Mouse (Mus musculus): Measurements from ENCODE around the gene Lmf1.

Lmf1 gene

GRCm38 (mm10) chr17:25578920-25579319, at the start of gene Lmf1:
TSS of gene Lmf1 (plus strand) at chr17:25579085.
- DNase-seq: peak; percentile 95

- no peak for DNase-seq
These were observed 48.4 kb upstream of the Lmf1 start for GRCm38 (mm10) chr17:25530357-25531022.

- DNase-seq: no peak
These were observed 39.7 kb upstream of the Lmf1 start for GRCm38 (mm10) chr17:25538945-25539875.

GRCm38 (mm10) chr17:25540731-25541130, 38.2 kb upstream of the Lmf1 start:
- DNase-seq: no peak

- no peak for DNase-seq
These were observed 37.1 kb upstream of the Lmf1 start for GRCm38 (mm10) chr17:25541768-25542167.

- no peak for DNase-seq
These were observed 31.9 kb upstream of the Lmf1 start for GRCm38 (mm10) chr17:25547026-25547425.

GRCm38 (mm10) chr17:25550020-25550419, 28.9 kb upstream of the Lmf1 start:
- DNase-seq: no peak

- no peak for DNase-seq
These were observed 27.6 kb upstream of the Lmf1 start for GRCm38 (mm10) chr17:25551313-25551712.

GRCm38 (mm10) chr17:25555159-25555558, 23.7 kb upstream of the Lmf1 start:
- DNase-seq: no peak

- DNase-seq: no peak
These were observed 22.9 kb upstream of the Lmf1 start for GRCm38 (mm10) chr17:25555666-25556629.

GRCm38 (mm10) chr17:25556630-25557354, 22.1 kb upstream of the Lmf1 start:
- no peak for DNase-seq

- DNase-seq: no peak
These were observed 19.3 kb upstream of the Lmf1 start for GRCm38 (mm10) chr17:25559634-25560033.

- DNase-seq: no peak
These were observed 18.2 kb upstream of the Lmf1 start for GRCm38 (mm10) chr17:25560554-25561222.

GRCm38 (mm10) chr17:25561223-25562028, 17.5 kb upstream of the Lmf1 start:
- no peak for DNase-seq

- no peak for DNase-seq
These were observed 14.4 kb upstream of the Lmf1 start for GRCm38 (mm10) chr17:25564481-25564880.

GRCm38 (mm10) chr17:25565244-25565643, 13.6 kb upstream of the Lmf1 start:
- no peak for DNase-seq

- no peak for DNase-seq
These were observed 12.9 kb upstream of the Lmf1 start for GRCm38 (mm10) chr17:25565860-25566600.

- DNase-seq: no peak
These were observed 11.6 kb upstream of the Lmf1 start for GRCm38 (mm10) chr17:25567261-25567660.

- DNase-seq: peak; percentile 58
These were observed 11.1 kb upstream of the Lmf1 start for GRCm38 (mm10) chr17:25567745-25568144.

- no peak for DNase-seq
These were observed 10.7 kb upstream of the Lmf1 start for GRCm38 (mm10) chr17:25568206-25568605.

Measured in cerebellum, adult 8-10 months (tissue).